Mouse (Mus musculus): ENCODE measurements around the gene Gss.

Gss gene

GRCm38 (mm10) chr2:155592137-155592853 lies at the start of gene Gss:
Gene Gss, minus strand, starts transcription at chr2:155592810.
- DNase-seq (ENCODE audit: low read depth, low spot score) = peak; percentile 98

- no peak for DNase-seq (ENCODE audit: low read depth, low spot score)
Observed at GRCm38 (mm10) chr2:155641540-155642472, 49.2 kb upstream of the Gss start.

GRCm38 (mm10) chr2:155640656-155641055 lies 48.0 kb upstream of the Gss start:
- no peak for DNase-seq (ENCODE audit: low read depth, low spot score)

- DNase-seq (ENCODE audit: low read depth, low spot score) = no peak
Observed at GRCm38 (mm10) chr2:155637411-155637810, 44.8 kb upstream of the Gss start.

GRCm38 (mm10) chr2:155636881-155637280 lies 44.3 kb upstream of the Gss start:
- DNase-seq (ENCODE audit: low read depth, low spot score) = no peak

- no peak for DNase-seq (ENCODE audit: low read depth, low spot score)
Observed at GRCm38 (mm10) chr2:155635961-155636360, 43.4 kb upstream of the Gss start.

GRCm38 (mm10) chr2:155634562-155634961 lies 42.0 kb upstream of the Gss start:
- no peak for DNase-seq (ENCODE audit: low read depth, low spot score)

- no peak for DNase-seq (ENCODE audit: low read depth, low spot score)
Observed at GRCm38 (mm10) chr2:155633731-155634130, 41.1 kb upstream of the Gss start.

- no peak for DNase-seq (ENCODE audit: low read depth, low spot score)
Observed at GRCm38 (mm10) chr2:155633121-155633520, 40.5 kb upstream of the Gss start.

GRCm38 (mm10) chr2:155632138-155632936 lies 39.7 kb upstream of the Gss start:
- DNase-seq (ENCODE audit: low read depth, low spot score) = peak; percentile 37

GRCm38 (mm10) chr2:155630590-155631416 lies 38.2 kb upstream of the Gss start:
- peak; percentile 75 for DNase-seq (ENCODE audit: low read depth, low spot score)

GRCm38 (mm10) chr2:155630153-155630552 lies 37.5 kb upstream of the Gss start:
- DNase-seq (ENCODE audit: low read depth, low spot score) = no peak

- peak; percentile 62 for DNase-seq (ENCODE audit: low read depth, low spot score)
Observed at GRCm38 (mm10) chr2:155629231-155629661, 36.6 kb upstream of the Gss start.

GRCm38 (mm10) chr2:155628519-155628918 lies 35.9 kb upstream of the Gss start:
- peak; percentile 45 for DNase-seq (ENCODE audit: low read depth, low spot score)

GRCm38 (mm10) chr2:155628112-155628511 lies 35.5 kb upstream of the Gss start:
- DNase-seq (ENCODE audit: low read depth, low spot score) = no peak

- DNase-seq (ENCODE audit: low read depth, low spot score) = peak; percentile 74
Observed at GRCm38 (mm10) chr2:155627030-155627738, 34.6 kb upstream of the Gss start.

- no peak for DNase-seq (ENCODE audit: low read depth, low spot score)
Observed at GRCm38 (mm10) chr2:155626277-155626676, 33.7 kb upstream of the Gss start.

- peak; percentile 85 for DNase-seq (ENCODE audit: low read depth, low spot score)
Observed at GRCm38 (mm10) chr2:155624730-155625129, 32.1 kb upstream of the Gss start.

GRCm38 (mm10) chr2:155623996-155624395 lies 31.4 kb upstream of the Gss start:
- no peak for DNase-seq (ENCODE audit: low read depth, low spot score)

GRCm38 (mm10) chr2:155622606-155623005 lies 30.0 kb upstream of the Gss start:
- DNase-seq (ENCODE audit: low read depth, low spot score) = peak; percentile 41

All from ES-CJ7 (cell line).